8 mouse cellular contexts compared by ENCODE assay signal in the genomic region with DNA sequence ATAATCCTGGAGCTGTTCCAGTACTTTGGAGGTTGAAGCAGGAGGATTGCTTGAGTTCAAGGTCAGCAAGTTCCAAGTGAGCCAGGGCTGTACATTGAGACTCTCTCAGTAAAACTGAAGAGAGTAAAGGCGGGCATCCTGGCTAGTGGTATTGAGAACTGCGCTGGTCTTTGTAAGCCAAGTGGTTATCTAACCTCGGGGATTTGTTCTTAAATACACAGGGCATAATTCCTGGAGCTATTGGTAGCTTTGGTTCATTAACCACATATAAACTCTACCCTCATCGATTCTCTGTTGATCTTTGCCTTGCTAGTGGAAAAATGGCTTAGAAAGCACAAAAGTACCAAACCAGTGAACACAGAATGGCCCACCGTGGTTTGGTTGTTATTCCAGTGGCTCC. TPM values are rescaled to one million over a fixed set of nuclear protein-coding genes. Genes with fewer than 3 reads are reported as not detected.
DNase-seq lines count a peak whose midpoint lies in the region; ATAC-seq and TF ChIP-seq lines count a peak whose summit lies in the region.

No protein-coding gene starts in this region.

- no peak overlapping the region for H3K27ac ChIP-seq in lung, embryonic 14.5 days (ENCODE audit: low read depth)
- H3K27ac ChIP-seq in forebrain, embryonic 15.5 days (replicated peaks): no peak overlapping the region
- H3K27ac ChIP-seq in limb, embryonic 13.5 days: no peak overlapping the region
- no peak overlapping the region for H3K27ac ChIP-seq in olfactory bulb, adult 2 months (ENCODE audit: insufficient read depth, low read depth, low read length)

- DNase-seq in lung, embryonic 14.5 days: no peak
- no peak for DNase-seq in lung, postnatal 36 days
- no peak for DNase-seq in spleen, postnatal 36 days (ENCODE audit: low spot score in 2 of 2)
- no peak for DNase-seq in thymus, postnatal 25 days
- no peak for DNase-seq in testis, postnatal 14 days (ENCODE audit: low spot score)

- H3K4me3 ChIP-seq in lung, embryonic 14.5 days (ENCODE audit: low read depth, low read length): 0 out of 2 replicates have a peak overlapping the region, but pooled peaks have one; percentile 81
- H3K4me3 ChIP-seq in forebrain, embryonic 15.5 days: peak overlapping the region; percentile 80
- H3K4me3 ChIP-seq in limb, embryonic 13.5 days: peak overlapping the region; percentile 68
- H3K4me3 ChIP-seq in olfactory bulb, adult 2 months (ENCODE audit: insufficient read depth, low read depth, low read length): peak overlapping the region; percentile 77; the same call in 1 of the 2 replicates

- TF ChIP-seq CTCF in lung, embryonic 14.5 days (IDR thresholded peaks at IDR 0.05; ENCODE audit: low read depth): no peak
- no peak for TF ChIP-seq CTCF in olfactory bulb, adult 2 months (IDR thresholded peaks at IDR 0.05; ENCODE audit: insufficient read depth, low read depth, low read length)

- H3K27me3 ChIP-seq in lung, embryonic 14.5 days (ENCODE audit: insufficient read depth, low read length): no peaks in the 10 kb centered on the region
- H3K27me3 ChIP-seq in forebrain, embryonic 15.5 days: no peaks in the 10 kb centered on the region
- H3K27me3 ChIP-seq in limb, embryonic 13.5 days: no peaks in the 10 kb centered on the region

- no peaks in the 10 kb centered on the region for H3K9me3 ChIP-seq in lung, embryonic 14.5 days (ENCODE audit: low read depth, low read length)
- H3K9me3 ChIP-seq in forebrain, embryonic 15.5 days: no peaks in the 10 kb centered on the region
- no peaks in the 10 kb centered on the region for H3K9me3 ChIP-seq in limb, embryonic 13.5 days

- 77% methylated on average over 5 of the region's 5 CpGs for WGBS in lung, embryonic 14.5 days
- 78% methylated on average over 5 of the region's 5 CpGs for whole genome bisulfite sequencing in forebrain, embryonic 15.5 days
- WGBS in limb, embryonic 13.5 days: 86% methylated on average over 5 of the region's 5 CpGs
- 61% methylated on average over 5 of the region's 5 CpGs for WGBS in olfactory bulb, adult 2 months

- no peaks in the 10 kb centered on the region for H3K36me3 ChIP-seq in lung, embryonic 14.5 days (ENCODE audit: insufficient read depth)
- H3K36me3 ChIP-seq in forebrain, embryonic 15.5 days: no peaks in the 10 kb centered on the region
- H3K36me3 ChIP-seq in limb, embryonic 13.5 days: no peaks in the 10 kb centered on the region; the same call in 1 of the 2 replicates

- H3K9ac ChIP-seq in lung, embryonic 14.5 days: no peak overlapping the region; the same call in 1 of the 2 replicates
- H3K9ac ChIP-seq in forebrain, embryonic 15.5 days (replicated peaks): peak overlapping the region; percentile 81; the same call in 1 of the 2 replicates
- H3K9ac ChIP-seq in limb, embryonic 13.5 days: no peak overlapping the region

- peak overlapping the region; percentile 93 for H3K4me2 ChIP-seq in lung, embryonic 14.5 days
- H3K4me2 ChIP-seq in forebrain, embryonic 15.5 days (replicated peaks): peak overlapping the region; percentile 89
- peak overlapping the region; percentile 97 for H3K4me2 ChIP-seq in limb, embryonic 13.5 days (replicated peaks)

- peaks cover 5% of the 10 kb centered on the region; the same call in 1 of the 2 replicates for H3K4me1 ChIP-seq in lung, embryonic 14.5 days (ENCODE audit: insufficient read depth)
- H3K4me1 ChIP-seq in forebrain, embryonic 15.5 days: peaks cover 25% of the 10 kb centered on the region
- H3K4me1 ChIP-seq in limb, embryonic 13.5 days: peaks cover 26% of the 10 kb centered on the region
- peaks cover 8% of the 10 kb centered on the region for H3K4me1 ChIP-seq in olfactory bulb, adult 2 months (ENCODE audit: control insufficient read depth, insufficient read depth, low read length)

- no peak for ATAC-seq in lung, embryonic 14.5 days (ENCODE audit: insufficient read depth)
- no peak for ATAC-seq in forebrain, embryonic 15.5 days (replicated peaks)
- no peak for ATAC-seq in limb, embryonic 13.5 days (ENCODE audit: low FRiP score, low read depth)

- TF ChIP-seq POLR2A in olfactory bulb, adult 2 months (IDR thresholded peaks at IDR 0.05; ENCODE audit: insufficient read depth, low read depth, low read length): no peak

RNA-seq across cellular contexts. Expression of a gene that starts 20.6 kb away (rescaled TPM):
- 51.5 and 52.7 TPM in 2 replicates for polyA plus RNA-seq in lung, embryonic 14.5 days (2014; fragmentation: Nextera tagmentation; extraction: Ambion mirVana)
- 108 and 111 TPM in 2 replicates for polyA plus RNA-seq in forebrain, embryonic 15.5 days (2015; fragmentation: Nextera tagmentation; extraction: Ambion mirVana)
- 89.7 and 93.5 TPM in 2 replicates for polyA plus RNA-seq in limb, embryonic 13.5 days (2015; fragmentation: Nextera tagmentation; extraction: Ambion mirVana)
- not detected in 2 replicates for polyA plus RNA-seq in olfactory bulb, adult 2 months (2012; ENCODE audit: insufficient read depth, insufficient read length, low replicate concordance, missing spikeins)

RNA-seq across cellular contexts. Expression of a gene that starts 53.8 kb away (rescaled TPM):
- 38.6 and 43.5 TPM in 2 replicates for polyA plus RNA-seq in lung, embryonic 14.5 days (2014; fragmentation: Nextera tagmentation; extraction: Ambion mirVana)
- 74.9 and 80.7 TPM in 2 replicates for polyA plus RNA-seq in forebrain, embryonic 15.5 days (2015; fragmentation: Nextera tagmentation; extraction: Ambion mirVana)
- polyA plus RNA-seq in limb, embryonic 13.5 days (2015; fragmentation: Nextera tagmentation; extraction: Ambion mirVana): 49.3 and 49.4 TPM in 2 replicates
- polyA plus RNA-seq in olfactory bulb, adult 2 months (2012; ENCODE audit: insufficient read depth, insufficient read length, low replicate concordance, missing spikeins): not detected in 2 replicates

RNA-seq across cellular contexts. Expression of a gene that starts 58.0 kb away (rescaled TPM):
- polyA plus RNA-seq in lung, embryonic 14.5 days (2014; fragmentation: Nextera tagmentation; extraction: Ambion mirVana): 40.5 and 45.7 TPM in 2 replicates
- 61.0 and 61.5 TPM in 2 replicates for polyA plus RNA-seq in forebrain, embryonic 15.5 days (2015; fragmentation: Nextera tagmentation; extraction: Ambion mirVana)
- polyA plus RNA-seq in limb, embryonic 13.5 days (2015; fragmentation: Nextera tagmentation; extraction: Ambion mirVana): 40.1 and 43.1 TPM in 2 replicates
- not detected in 2 replicates for polyA plus RNA-seq in olfactory bulb, adult 2 months (2012; ENCODE audit: insufficient read depth, insufficient read length, low replicate concordance, missing spikeins)

Comparison
In these comparisons a context has a peak if more than half of its experiments do, and no peak if none do; other contexts are left out.
1. RNA of a gene that starts 20.6 kb away (polyA plus RNA-seq): 108 to 111 TPM in forebrain, embryonic 15.5 days, 89.7 to 93.5 TPM in limb, embryonic 13.5 days and 51.5 to 52.7 TPM in lung, embryonic 14.5 days; not detected in olfactory bulb, adult 2 months; every median in the first group is over 10 times any median in the second.
2. RNA of a gene that starts 53.8 kb away (polyA plus RNA-seq): 74.9 to 80.7 TPM in forebrain, embryonic 15.5 days, 49.3 to 49.4 TPM in limb, embryonic 13.5 days and 38.6 to 43.5 TPM in lung, embryonic 14.5 days; not detected in olfactory bulb, adult 2 months; every median in the first group is over 10 times any median in the second.
3. Peak in every context shown above with its lines, with median percentiles within 50 percentile points of each other: H3K4me2 ChIP-seq and H3K4me3 ChIP-seq.